Mouse (Mus musculus) cortical plate, adult 2 months (tissue): Measurements from ENCODE around the gene Syce3.

Source experiments
- CTCF ChIP-seq: fragments of 200-500 bp; IDR thresholded peaks from 2 replicates; pipeline ENCODE4 v1.5.1; 2011; ENCODE audit warnings: mild to moderate bottlenecking, control low read depth, low read length; ENCODE audit not compliant: insufficient read depth; ENCODE audit errors: extremely low read depth
- POLR2A ChIP-seq: fragments of 200-500 bp; IDR thresholded peaks from 2 replicates; pipeline ENCODE4 v1.6.1; 2011; ENCODE audit warnings: mild to moderate bottlenecking, low read length, control low read depth; ENCODE audit not compliant: insufficient read depth; ENCODE audit errors: extremely low read depth

DNA sequence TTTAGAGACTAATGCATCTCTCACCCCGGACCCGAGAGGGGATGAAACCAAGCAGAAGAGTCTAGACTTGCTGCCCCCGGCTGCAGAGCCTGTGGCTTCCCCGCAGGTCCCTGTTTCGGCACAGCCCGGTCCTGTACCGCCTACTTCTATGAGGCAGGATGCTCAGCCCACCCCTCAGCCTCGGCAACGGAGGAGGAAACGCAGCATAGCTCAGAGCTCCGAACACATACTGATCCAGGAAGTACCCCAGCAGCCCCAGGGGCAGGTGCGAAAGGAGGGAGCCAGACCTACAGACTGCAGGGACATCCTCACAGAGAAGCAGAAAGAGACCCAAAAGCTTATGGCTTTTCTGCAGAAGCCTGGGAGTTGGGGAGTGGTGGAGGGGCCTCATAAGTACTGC, 23.2 kb downstream of the Syce3 start:
- TF ChIP-seq CTCF, result no peak
- no peak for TF ChIP-seq POLR2A
